Mouse (Mus musculus) liver, embryonic 11.5 days (tissue): Measurements from ENCODE around the gene Prl3c1. TPM values are rescaled to one million over a fixed set of nuclear protein-coding genes. Genes with fewer than 3 reads are reported as not detected.
"Not testable (repeated sequence)": the region's sequence is repeated elsewhere in the genome, so short reads cannot be mapped to it uniquely, and the experiment has no call there.

Experiments used
- ATAC-seq: fragments of 200-750 bp; cut with Nextera tagmentation; replicated peaks from 2 replicates; pipeline ENCODE4 v1.8.0; 2017; ENCODE audit warnings: moderate number of reproducible peaks, mild to moderate bottlenecking, moderate TSS enrichment, moderate library complexity; ENCODE audit not compliant: low FRiP score
- DNase-seq: peaks from one replicate; pipeline ENCODE4 v3.0.0-alpha.2; 2017; ENCODE audit warnings: low spot score
- H3K27ac ChIP-seq: fragments of 300-500 bp; sonication (generic); 2 replicates; pipeline ENCODE4 v1.5.1; 2014; ENCODE audit warnings: mild to moderate bottlenecking, low read depth, low read length, control low read depth
- H3K27me3 ChIP-seq: fragments of 300-500 bp; sonication (generic); replicated peaks from 2 replicates; pipeline ENCODE4 v1.6.1; 2014; ENCODE audit warnings: low read length, mixed read lengths; ENCODE audit not compliant: control insufficient read depth, insufficient read depth
- H3K36me3 ChIP-seq: fragments of 300-500 bp; sonication (generic); 2 replicates; pipeline ENCODE4 v1.6.1; 2014; ENCODE audit warnings: mild to moderate bottlenecking, low read length, moderate library complexity, mixed read lengths; ENCODE audit not compliant: control insufficient read depth, insufficient read depth
- H3K4me1 ChIP-seq: fragments of 300-500 bp; sonication (generic); replicated peaks from 2 replicates; pipeline ENCODE4 v1.6.1; 2014; ENCODE audit warnings: low read length, mixed read lengths; ENCODE audit not compliant: control insufficient read depth, insufficient read depth
- H3K4me2 ChIP-seq: fragments of 300-500 bp; sonication (generic); 2 replicates; pipeline ENCODE4 v1.6.1; 2014; ENCODE audit warnings: mild to moderate bottlenecking, control low read depth, moderate library complexity
- H3K4me3 ChIP-seq: fragments of 300-500 bp; sonication (generic); 2 replicates; pipeline ENCODE4 v1.5.1; 2014; ENCODE audit warnings: low read depth, low read length, control low read depth
- H3K9ac ChIP-seq: fragments of 300-500 bp; sonication (generic); 2 replicates; pipeline ENCODE4 v1.6.1; 2014; ENCODE audit warnings: low read depth, low read length, control low read depth
- H3K9me3 ChIP-seq: fragments of 300-500 bp; sonication (generic); 2 replicates; pipeline ENCODE4 v1.6.1; 2016; ENCODE audit warnings: low read length, inconsistent platforms, mixed read lengths; ENCODE audit not compliant: control insufficient read depth
- WGBS: fragments of 180-500 bp; shearing (Covaris S2); extraction: QIAGEN DNeasy Blood & Tissue Kit; methylation state at CpG from one replicate; pipeline ENCODE4 v1.1.7; 2014; 5-methylcytosine and 5-hydroxymethylcytosine counted together
- polyA plus RNA-seq: library from polyadenylated mRNA; unstranded; fragments of >200 nt; fragmentation: Nextera tagmentation; extraction: Ambion mirVana; gene quantifications from 2 replicates; pipeline ENCODE4 v1.2.1, GENCODE M21; 2014

The Prl3c1 gene
- polyA plus RNA-seq, result not detected in 2 replicates

- Histone ChIP-seq H3K9me3 (no peaks in the 10 kb centered on the region; the same call in 1 of the 2 replicates), H3K27ac (no peak within 1 kb of the TSS), H3K4me1 (no peaks in the 10 kb centered on the region), H3K27me3 (no peaks in the 10 kb centered on the region), H3K9ac (no peak within 1 kb of the TSS), H3K4me3 (no peak within 1 kb of the TSS), H3K36me3 (no peaks in the 10 kb centered on the region), H3K4me2 (no peak within 1 kb of the TSS)
- WGBS, result 72% methylated on average over 1 of the region's 1 CpGs
- ATAC-seq (no peak), DNase-seq (no peak)
Measured at GRCm38 (mm10) chr13:27196359-27196758, at the start of gene Prl3c1. Prl3c1 (plus strand) TSS chr13:27196659.

GRCm38 (mm10) chr13:27148264-27148663 is 48.2 kb upstream of the Prl3c1 start:
- H3K27ac ChIP-seq, result no peak overlapping the region
- H3K9ac ChIP-seq, result no peak overlapping the region
- no peaks in the 10 kb centered on the region for H3K36me3 ChIP-seq
- no peak overlapping the region for H3K4me2 ChIP-seq
- 41% methylated on average over 1 of the region's 1 CpGs for WGBS
- no peaks in the 10 kb centered on the region for H3K27me3 ChIP-seq
- DNase-seq, result no peak
- ATAC-seq, result no peak
- H3K9me3 ChIP-seq, result no peaks in the 10 kb centered on the region
- no peak overlapping the region for H3K4me3 ChIP-seq
- no peaks in the 10 kb centered on the region for H3K4me1 ChIP-seq

GRCm38 (mm10) chr13:27156490-27156889 is 40.0 kb upstream of the Prl3c1 start, which contains the start of gene Prl3d3:
Prl3d3 (plus strand) TSS chr13:27156790.
- not testable (repeated sequence) for H3K4me1 ChIP-seq, H3K9ac ChIP-seq, H3K27me3 ChIP-seq, H3K4me2 ChIP-seq, H3K9me3 ChIP-seq, H3K4me3 ChIP-seq, ATAC-seq, H3K27ac ChIP-seq, H3K36me3 ChIP-seq, DNase-seq
- 78% methylated on average over 3 of the region's 3 CpGs for WGBS

- Histone ChIP-seq H3K9ac (no peak within 1 kb of the TSS), H3K4me2 (no peak within 1 kb of the TSS), H3K27ac (no peak within 1 kb of the TSS), H3K4me3 (no peak within 1 kb of the TSS), H3K9me3 (no peaks in the 10 kb centered on the region), H3K36me3 (no peaks in the 10 kb centered on the region), H3K27me3 (no peaks in the 10 kb centered on the region), H3K4me1 (no peaks in the 10 kb centered on the region)
- ATAC-seq (no peak), DNase-seq (no peak)
- 88% methylated on average over 1 of the region's 1 CpGs for WGBS
Measured at GRCm38 (mm10) chr13:27241547-27241946, 45.1 kb downstream of the Prl3c1 start, which contains the start of gene Prl3b1. Prl3b1 (plus strand) TSS chr13:27241847.

Other genes starting within 250 kb of the Prl3c1 start
- not detected in 2 replicates for gene Prl, start 139.1 kb upstream of the Prl3c1 start, polyA plus RNA-seq
- not detected in 2 replicates for gene Prl3d1, start 102.5 kb upstream of the Prl3c1 start, polyA plus RNA-seq
- gene Prl3d2, start 75.0 kb upstream of the Prl3c1 start, polyA plus RNA-seq, result not detected in 2 replicates
- not detected in 2 replicates for gene Prl3d3, start 39.9 kb upstream of the Prl3c1 start, polyA plus RNA-seq
- gene Prl3b1, start 45.2 kb downstream of the Prl3c1 start, polyA plus RNA-seq, result not detected in 2 replicates
- not detected in 2 replicates for gene Prl3a1, start 62.8 kb downstream of the Prl3c1 start, polyA plus RNA-seq
- gene Prl6a1, start 116.0 kb downstream of the Prl3c1 start, polyA plus RNA-seq, result not detected in 2 replicates
- gene Prl8a2, start 149.0 kb downstream of the Prl3c1 start, polyA plus RNA-seq, result not detected in 2 replicates
- gene Prl2b1, start 194.2 kb downstream of the Prl3c1 start, polyA plus RNA-seq, result not detected in 2 replicates
- not detected in 2 replicates for gene Prl8a6, start 242.0 kb downstream of the Prl3c1 start, polyA plus RNA-seq